Mouse (Mus musculus) C2C12 (cell line): ENCODE results near the gene Cd79b.

ENCODE experiments used
- CEBPB ChIP-seq: IDR thresholded peaks from one replicate; pipeline ENCODE4 v1.6.1; 2011; ENCODE audit warnings: low read depth, mild to moderate bottlenecking, control low read depth, moderate library complexity
- CTCF ChIP-seq: IDR thresholded peaks from one replicate; pipeline ENCODE4 v1.5.1; 2011; ENCODE audit not compliant: control insufficient read depth, insufficient read depth, insufficient read length
- FOSL1 ChIP-seq: IDR thresholded peaks from one replicate; pipeline ENCODE4 v1.8.0; 2011; ENCODE audit warnings: mild to moderate bottlenecking, low read length; ENCODE audit not compliant: poor library complexity, insufficient read depth, severe bottlenecking
- MAX ChIP-seq: IDR thresholded peaks from one replicate; pipeline ENCODE4 v1.6.1; 2011; ENCODE audit warnings: mild to moderate bottlenecking, control low read depth
- MYOD1 ChIP-seq: IDR thresholded peaks from one replicate; pipeline ENCODE4 v1.6.1; 2011; ENCODE audit warnings: low read depth; ENCODE audit not compliant: control insufficient read depth, insufficient read length
- MYOG ChIP-seq: IDR thresholded peaks from one replicate; pipeline ENCODE4 v1.6.1; 2011; ENCODE audit not compliant: control insufficient read depth, insufficient read length; ENCODE audit errors: extremely low read depth
- USF1 ChIP-seq: IDR thresholded peaks from one replicate; pipeline ENCODE4 v1.6.1; 2011; ENCODE audit warnings: low read depth, mild to moderate bottlenecking, control low read depth, moderate library complexity

DNA sequence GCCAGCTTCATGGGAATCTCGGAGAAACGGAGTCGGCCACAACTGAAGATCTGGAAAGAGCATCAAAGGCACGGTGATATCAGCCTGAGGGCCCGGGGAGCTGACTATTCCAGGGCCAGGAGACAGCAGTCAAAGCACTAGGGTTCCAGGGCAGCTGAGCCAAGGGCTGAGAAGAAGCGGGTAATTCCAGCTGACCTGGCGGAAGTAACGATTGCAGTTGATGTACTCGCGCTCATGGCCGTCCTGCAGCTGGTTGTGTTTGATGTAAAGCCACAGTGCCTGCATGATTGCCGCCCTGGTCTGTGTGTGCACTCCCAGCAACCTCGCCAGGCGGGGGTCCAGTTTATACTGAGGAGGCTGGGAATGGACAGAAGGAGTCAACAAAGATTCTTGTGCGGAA is 49.6 kb downstream of the Cd79b start:
- TF ChIP-seq CTCF (no peak), USF1 (no peak), MYOD1 (no peak), MAX (no peak), MYOG (no peak), CEBPB (no peak), FOSL1 (no peak)
